In genomic region chr8:46007050-46007672, GRCm38 (mm10) we compare ENCODE assay signal across 23 mouse cellular contexts. TPM values are rescaled to one million over a fixed set of nuclear protein-coding genes. Genes with fewer than 3 reads are reported as not detected.
DNase-seq lines count a peak whose midpoint lies in the region; ATAC-seq and TF ChIP-seq lines count a peak whose summit lies in the region.
"Had no signal": no experiment of that assay in that cellular context is flagged by ENCODE, and none has a peak within 500 bp of the region (broad histone marks: within the 10 kb centered on the region; RNA-seq: fewer than 3 reads in every experiment).

No protein-coding gene starts in this region.

- H3K4me1 ChIP-seq in liver, adult 2 months (ENCODE audit: control insufficient read depth, insufficient read depth, low read length), result peaks cover 16% of the 10 kb centered on the region
- 0 out of 2 replicates have a peak, but pooled peaks cover 10% of the 10 kb centered on the region for H3K4me1 ChIP-seq in intestine, embryonic 15.5 days (replicated peaks)
- H3K4me1 ChIP-seq in midbrain, embryonic 16.5 days (ENCODE audit: control insufficient read depth, insufficient read depth, low read length), result peaks cover 8% of the 10 kb centered on the region

- H3K4me3 ChIP-seq in liver, adult 2 months (ENCODE audit: insufficient read depth, low read depth, low read length), result no peak overlapping the region
- H3K4me3 ChIP-seq in intestine, embryonic 15.5 days (replicated peaks), result no peak overlapping the region
- no peak overlapping the region for H3K4me3 ChIP-seq in myocyte
- no peak overlapping the region for H3K4me3 ChIP-seq in midbrain, embryonic 16.5 days (ENCODE audit: low read depth, low read length)
- H3K4me3 ChIP-seq: embryonic facial prominence, embryonic 12.5 days; forebrain, embryonic 12.5 days; heart, embryonic 12.5 days; hindbrain, embryonic 10.5 days; hindbrain, embryonic 15.5 days had no signal

- H3K27ac ChIP-seq in liver, adult 2 months (replicated peaks; ENCODE audit: insufficient read depth, low read depth, low read length), result peak overlapping the region; percentile 70
- peak overlapping the region; percentile 66 for H3K27ac ChIP-seq in intestine, embryonic 15.5 days
- no peak overlapping the region for H3K27ac ChIP-seq in midbrain, embryonic 16.5 days (ENCODE audit: low read length)
- H3K27ac ChIP-seq: embryonic facial prominence, embryonic 12.5 days; forebrain, embryonic 12.5 days; hindbrain, embryonic 10.5 days; hindbrain, embryonic 15.5 days had no signal

- H3K36me3 ChIP-seq in liver, adult 2 months (ENCODE audit: control insufficient read depth, insufficient read depth, low read length), result no peaks in the 10 kb centered on the region
- H3K36me3 ChIP-seq in intestine, embryonic 15.5 days, result no peaks in the 10 kb centered on the region
- no peaks in the 10 kb centered on the region for H3K36me3 ChIP-seq in myocyte (ENCODE audit: control insufficient read depth, insufficient read depth)
- no peaks in the 10 kb centered on the region for H3K36me3 ChIP-seq in midbrain, embryonic 16.5 days (ENCODE audit: control insufficient read depth, insufficient read depth, low read length)
- H3K36me3 ChIP-seq: embryonic facial prominence, embryonic 12.5 days; forebrain, embryonic 12.5 days; heart, embryonic 12.5 days; hindbrain, embryonic 10.5 days; hindbrain, embryonic 15.5 days had no signal

- TF ChIP-seq CTCF in liver, adult 2 months (IDR thresholded peaks at IDR 0.05; ENCODE audit: low read depth, low read length), result no peak

- peak; percentile 86 for DNase-seq in liver, adult 2 months (ENCODE audit: extremely low read depth, low read depth, low spot score)
- DNase-seq in liver, result no peak
- DNase-seq in yolk sac, embryonic 10.5 days (ENCODE audit: low spot score), result peak; percentile 24
- DNase-seq in gastrocnemius, postnatal 36 days, result no peak
- no peak for DNase-seq in adrenal gland, postnatal 36 days
- DNase-seq: adrenal gland, adult 2 months; adrenal gland, postnatal 25 days; cerebellum, adult 8-10 months; cerebellum, postnatal 14 days; gastrocnemius, postnatal 14 days had no signal

- no peak overlapping the region for H3K9ac ChIP-seq in liver, adult 2 months (ENCODE audit: low read depth, low read length)
- no peak overlapping the region for H3K9ac ChIP-seq in intestine, embryonic 15.5 days
- H3K9ac ChIP-seq in midbrain, embryonic 16.5 days (ENCODE audit: low read depth, low read length), result no peak overlapping the region
- H3K9ac ChIP-seq: embryonic facial prominence, embryonic 12.5 days; forebrain, embryonic 12.5 days; heart, embryonic 12.5 days; hindbrain, embryonic 15.5 days had no signal

- H3K4me2 ChIP-seq in intestine, embryonic 15.5 days (replicated peaks), result no peak overlapping the region
- peak overlapping the region; percentile 24 for H3K4me2 ChIP-seq in myocyte (ENCODE audit: low read depth)
- no peak overlapping the region for H3K4me2 ChIP-seq in midbrain, embryonic 16.5 days (ENCODE audit: low read length)
- H3K4me2 ChIP-seq: embryonic facial prominence, embryonic 12.5 days; forebrain, embryonic 12.5 days; heart, embryonic 12.5 days; hindbrain, embryonic 15.5 days had no signal

- WGBS in liver, adult 2 months, result 42% methylated on average over 3 of the region's 3 CpGs
- 26% methylated on average over 3 of the region's 3 CpGs for WGBS in intestine, embryonic 15.5 days
- 78% methylated on average over 3 of the region's 3 CpGs for WGBS in midbrain, embryonic 16.5 days

- H3ac ChIP-seq in myocyte (ENCODE audit: control insufficient read depth, insufficient read length), result no peak overlapping the region

- TF ChIP-seq POLR2A in liver, adult 2 months (IDR thresholded peaks at IDR 0.05; ENCODE audit: extremely low read depth, insufficient read depth, low read length), result no peak
- TF ChIP-seq POLR2A in myocyte (IDR thresholded peaks at IDR 0.05; ENCODE audit: insufficient read length, low read depth), result no peak

- H3K27me3 ChIP-seq in liver, adult 2 months (ENCODE audit: control insufficient read depth, insufficient read depth, low read length), result no peaks in the 10 kb centered on the region
- no peaks in the 10 kb centered on the region for H3K27me3 ChIP-seq in intestine, embryonic 15.5 days (replicated peaks)
- H3K27me3 ChIP-seq in myocyte (ENCODE audit: control insufficient read depth, insufficient read depth, insufficient read length), result no peaks in the 10 kb centered on the region
- H3K27me3 ChIP-seq in midbrain, embryonic 16.5 days (ENCODE audit: control insufficient read depth, insufficient read depth, low read depth, low read length), result no peaks in the 10 kb centered on the region
- H3K27me3 ChIP-seq: embryonic facial prominence, embryonic 12.5 days; forebrain, embryonic 12.5 days; heart, embryonic 12.5 days; hindbrain, embryonic 15.5 days; Patski had no signal

- H3K9me3 ChIP-seq in intestine, embryonic 15.5 days, result no peaks in the 10 kb centered on the region
- no peaks in the 10 kb centered on the region for H3K9me3 ChIP-seq in midbrain, embryonic 16.5 days (replicated peaks; ENCODE audit: control insufficient read depth, low read length, poor library complexity, severe bottlenecking)
- H3K9me3 ChIP-seq: embryonic facial prominence, embryonic 12.5 days; forebrain, embryonic 12.5 days; heart, embryonic 12.5 days; hindbrain, embryonic 10.5 days; hindbrain, embryonic 15.5 days had no signal

- intact Hi-C loops in gastrocnemius, postnatal 36 days (cut with DNase I), result no loop called here

- H3K79me2 ChIP-seq in liver, adult 2 months (ENCODE audit: control insufficient read depth, insufficient read depth, low read length), result no peaks in the 10 kb centered on the region
- no peaks in the 10 kb centered on the region for H3K79me2 ChIP-seq in myocyte (ENCODE audit: control insufficient read depth, insufficient read depth)

- peak; percentile 76 for ATAC-seq in intestine, embryonic 15.5 days
- ATAC-seq in midbrain, embryonic 16.5 days, result no peak
- ATAC-seq: activated CD4-positive, CD25-positive, alpha-beta regulatory T cell, adult 4 months; forebrain, embryonic 16.5 days; Patski had no signal

TF ChIP-seq in myocyte, 11 proteins besides CTCF, POLR2A, EP300 and RAD21:
- no peak for TF ChIP-seq TCF12 (IDR thresholded peaks at IDR 0.05; ENCODE audit: insufficient read depth, poor library complexity, severe bottlenecking)
- TF ChIP-seq E2F4 (IDR thresholded peaks at IDR 0.05; ENCODE audit: insufficient read depth), result no peak
- no peak for TF ChIP-seq SRF (IDR thresholded peaks at IDR 0.05; ENCODE audit: control insufficient read depth, insufficient read length, low read depth)
- TF ChIP-seq REST (IDR thresholded peaks at IDR 0.05; ENCODE audit: insufficient read depth, insufficient read length), result no peak
- TF ChIP-seq USF1 (IDR thresholded peaks at IDR 0.05; ENCODE audit: low read depth), result no peak
- TF ChIP-seq MYOD1 (IDR thresholded peaks at IDR 0.05; ENCODE audit: control insufficient read depth in 1 of 3, insufficient read length in 2 of 3, low read depth in 2 of 3), result no peak

RNA-seq across cellular contexts. Expression of gene Ankrd37, which starts 1.7 kb away (rescaled TPM):
- 0.65 and 2.0 TPM in 2 replicates for total RNA-seq in liver, adult 2 months (2014; rRNA removed)
- polyA plus RNA-seq in liver, adult 2 months (2012; rRNA removed), result 0.49 and 2.4 TPM in 2 replicates
- polyA plus RNA-seq in intestine, embryonic 15.5 days (2015; fragmentation: Nextera tagmentation; extraction: Ambion mirVana), result 37.7 and 42.0 TPM in 2 replicates
- polyA plus RNA-seq in myocyte (2012; fragmentation: generic; extraction: Trizol), result 5.5 TPM
- polyA plus RNA-seq in midbrain, embryonic 16.5 days (2015; fragmentation: Nextera tagmentation; extraction: Ambion mirVana), result 46.8 and 48.2 TPM in 2 replicates
- total RNA-seq in gastrocnemius, postnatal 36 days (2021), result 1 to 10 TPM; 1.9 to 2.0 TPM
- under 1 TPM; 0.60 to 0.82 TPM for total RNA-seq in adrenal gland, postnatal 36 days (2021)
- total RNA-seq: adrenal gland, postnatal 25 days; granulocyte monocyte progenitor cell, adult 5-6 weeks had no signal

RNA-seq across cellular contexts. Expression of gene Lrp2bp, which starts 8.1 kb away (rescaled TPM):
- total RNA-seq in liver, adult 2 months (2014; rRNA removed), result 0.40 and 0.65 TPM in 2 replicates
- polyA plus RNA-seq in liver, adult 2 months (2012; rRNA removed), result 0.32 and 0.73 TPM in 2 replicates
- 0.53 and 0.54 TPM in 2 replicates for polyA plus RNA-seq in intestine, embryonic 15.5 days (2015; fragmentation: Nextera tagmentation; extraction: Ambion mirVana)
- polyA plus RNA-seq in myocyte (2012; fragmentation: generic; extraction: Trizol), result 0.08 TPM
- polyA plus RNA-seq in midbrain, embryonic 16.5 days (2015; fragmentation: Nextera tagmentation; extraction: Ambion mirVana), result 0.49 and 1.1 TPM in 2 replicates
- 1 to 10 TPM in 1 of 2 experiments, under 1 TPM in 1; 0.94 to 2.9 TPM for total RNA-seq in gastrocnemius, postnatal 36 days (2021)
- under 1 TPM in 1 of 2 experiments, not detected in 1; 0.26 TPM for total RNA-seq in adrenal gland, postnatal 36 days (2021)
- total RNA-seq: granulocyte monocyte progenitor cell, adult 5-6 weeks; MEL had no signal
- polyA plus RNA-seq: adrenal gland, adult 2 months had no signal

RNA-seq across cellular contexts. Expression of gene Ufsp2, which starts 31.8 kb away (rescaled TPM):
- total RNA-seq in liver, adult 2 months (2014; rRNA removed), result 53.8 and 68.0 TPM in 2 replicates
- polyA plus RNA-seq in liver, adult 2 months (2012; rRNA removed), result 16.9 and 18.6 TPM in 2 replicates
- 87.1 and 88.5 TPM in 2 replicates for polyA plus RNA-seq in intestine, embryonic 15.5 days (2015; fragmentation: Nextera tagmentation; extraction: Ambion mirVana)
- polyA plus RNA-seq in myocyte (2012; fragmentation: generic; extraction: Trizol), result 17.9 TPM
- polyA plus RNA-seq in midbrain, embryonic 16.5 days (2015; fragmentation: Nextera tagmentation; extraction: Ambion mirVana), result 62.4 and 63.5 TPM in 2 replicates
- 10 to 100 TPM; 34.8 to 39.5 TPM for total RNA-seq in gastrocnemius, postnatal 36 days (2021)
- total RNA-seq in adrenal gland, postnatal 36 days (2021), result 10 to 100 TPM; 47.5 to 64.7 TPM

RNA-seq across cellular contexts. Expression of gene 1700029J07Rik, which starts 32.1 kb away (rescaled TPM):
- 0.60 and 0.65 TPM in 2 replicates for total RNA-seq in liver, adult 2 months (2014; rRNA removed)
- polyA plus RNA-seq in liver, adult 2 months (2012; rRNA removed), result 0.13 and 0.15 TPM in 2 replicates
- 2.7 and 2.9 TPM in 2 replicates for polyA plus RNA-seq in intestine, embryonic 15.5 days (2015; fragmentation: Nextera tagmentation; extraction: Ambion mirVana)
- polyA plus RNA-seq in myocyte (2012; fragmentation: generic; extraction: Trizol), result 0.26 TPM
- 6.9 and 7.3 TPM in 2 replicates for polyA plus RNA-seq in midbrain, embryonic 16.5 days (2015; fragmentation: Nextera tagmentation; extraction: Ambion mirVana)
- under 1 TPM; 0.27 to 0.31 TPM for total RNA-seq in gastrocnemius, postnatal 36 days (2021)
- total RNA-seq in adrenal gland, postnatal 36 days (2021), result 1 to 10 TPM; 1.7 to 2.8 TPM

Comparison
In these comparisons a context has a peak if more than half of its experiments do, and no peak if none do; other contexts are left out.
1. DNase-seq: peak in liver, adult 2 months (single experiment) and yolk sac, embryonic 10.5 days (single experiment); none in liver (single experiment), gastrocnemius, postnatal 36 days (0 of 2) and adrenal gland, postnatal 36 days (0 of 2).